ENCODE assay signal across 14 mouse cellular contexts in the genomic region with DNA sequence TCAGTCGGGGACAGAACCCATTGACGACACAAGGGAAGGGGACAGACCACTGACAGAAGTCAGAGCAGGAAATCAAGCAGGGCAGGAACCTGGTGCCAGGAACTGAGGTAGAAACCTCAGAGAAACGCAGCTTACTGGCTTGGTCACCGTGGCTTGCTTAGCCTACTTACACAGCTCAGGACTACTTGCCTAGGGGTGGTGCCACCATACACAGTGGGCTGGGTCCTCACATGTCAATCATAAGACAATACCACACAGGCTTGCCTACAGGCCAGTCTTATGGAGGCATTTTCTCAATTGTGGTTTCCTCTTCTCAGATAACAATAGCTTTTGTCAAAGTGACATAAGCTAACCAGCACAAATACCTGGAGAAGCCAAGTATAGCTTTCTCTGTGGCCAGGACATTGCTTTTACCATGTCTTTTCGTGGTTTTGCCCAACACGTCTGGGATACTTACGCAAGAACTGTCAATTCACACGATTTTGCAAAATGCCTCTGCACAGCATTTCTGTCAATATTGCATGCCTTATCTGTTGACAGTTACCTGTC. TPM values are rescaled to one million over a fixed set of nuclear protein-coding genes. Genes with fewer than 3 reads are reported as not detected.
"Had no signal": no experiment of that assay in that cellular context is flagged by ENCODE, and none has a peak within 500 bp of the region (broad histone marks: within the 10 kb centered on the region; RNA-seq: fewer than 3 reads in every experiment).

No protein-coding gene starts in this region.

- H3K9ac ChIP-seq: limb, embryonic 15.5 days; liver, embryonic 15.5 days; lung, embryonic 14.5 days; neural tube, embryonic 12.5 days had no signal

- H3K4me2 ChIP-seq: limb, embryonic 15.5 days; liver, embryonic 15.5 days; lung, embryonic 14.5 days; neural tube, embryonic 12.5 days had no signal

- DNase-seq: kidney, adult 11 months; kidney, adult 9 months; lung, embryonic 14.5 days; lung, postnatal 10 days; lung, postnatal 4 days; midbrain, embryonic 14.5 days; thymus, postnatal 36 days had no signal

- H3K4me1 ChIP-seq: liver, embryonic 15.5 days; neural tube, embryonic 12.5 days had no signal

- H3K9me3 ChIP-seq: limb, embryonic 15.5 days; liver, embryonic 15.5 days; neural tube, embryonic 12.5 days had no signal

- H3K27ac ChIP-seq: kidney, postnatal 0 days; limb, embryonic 15.5 days; liver, embryonic 15.5 days; neural tube, embryonic 12.5 days had no signal

- H3K4me3 ChIP-seq: limb, embryonic 15.5 days; liver, embryonic 15.5 days; neural tube, embryonic 12.5 days had no signal

- H3K36me3 ChIP-seq: limb, embryonic 15.5 days; liver, embryonic 15.5 days; neural tube, embryonic 12.5 days had no signal

RNA-seq across cellular contexts. Expression of a gene that starts 3.8 kb away (rescaled TPM):
- total RNA-seq: left cerebral cortex, adult 18-20 months; monocyte, adult 5-6 weeks; neutrophil, adult 5-6 weeks had no signal
- polyA plus RNA-seq: liver, embryonic 15.5 days; lung, embryonic 14.5 days had no signal

RNA-seq across cellular contexts. Expression of a gene that starts 7.3 kb away (rescaled TPM):
- total RNA-seq: monocyte, adult 5-6 weeks; neutrophil, adult 5-6 weeks had no signal
